Mouse (Mus musculus) ES-E14 (cell line): ENCODE measurements around the gene Kcnab3. TPM values are rescaled to one million over a fixed set of nuclear protein-coding genes. Genes with fewer than 3 reads are reported as not detected.

ENCODE experiments used
- DNase-seq: peaks from one replicate; pipeline ENCODE4 v3.0.0-alpha.2; 2013; ENCODE audit warnings: low read depth, low spot score
- H3K27ac ChIP-seq: 2 replicates; pipeline ENCODE4 v1.5.1; 2012; ENCODE audit warnings: low read depth, mild to moderate bottlenecking, low read length, moderate library complexity, mixed read lengths; ENCODE audit not compliant: poor library complexity, insufficient read depth, severe bottlenecking
- H3K36me3 ChIP-seq: 2 replicates; pipeline ENCODE4 v1.6.1; 2012; ENCODE audit warnings: mild to moderate bottlenecking, low read length, moderate library complexity, mixed read lengths; ENCODE audit not compliant: control insufficient read depth, poor library complexity, insufficient read depth, severe bottlenecking
- H3K4me1 ChIP-seq, 2 experiments: fragments of 150-350 bp in 1 of 2; sonication (generic) in 1 of 2; 2 replicates each; pipeline ENCODE4 v1.6.1; 2012; ENCODE audit warnings: low read length in 2 of 2, mild to moderate bottlenecking in 1 of 2, mixed read lengths in 1 of 2; ENCODE audit not compliant: control insufficient read depth in 2 of 2, insufficient read depth in 2 of 2, poor library complexity in 1 of 2
- H3K4me3 ChIP-seq, 2 experiments: fragments of 150-350 bp in 1 of 2; sonication (generic) in 1 of 2; 2 replicates each; pipeline ENCODE4 v1.5.1; 2012; ENCODE audit warnings: low read length in 2 of 2, low read depth in 1 of 2, mild to moderate bottlenecking in 1 of 2, mixed read lengths in 1 of 2; ENCODE audit not compliant: insufficient read depth in 1 of 2, poor library complexity in 1 of 2, severe bottlenecking in 1 of 2
- H3K9ac ChIP-seq: 2 replicates; pipeline ENCODE4 v1.6.1; 2012; ENCODE audit warnings: low read depth, mild to moderate bottlenecking, low read length, mixed read lengths; ENCODE audit not compliant: poor library complexity, insufficient read depth, severe bottlenecking
- H3K9me3 ChIP-seq: fragments of 150-350 bp; sonication (generic); 2 replicates; pipeline ENCODE4 v1.6.1; 2012; ENCODE audit warnings: low read depth, mild to moderate bottlenecking, low read length; ENCODE audit not compliant: control insufficient read depth, insufficient read depth
- CHD2 ChIP-seq: IDR thresholded peaks from 2 replicates; pipeline ENCODE4 v1.6.1; 2014; ENCODE audit warnings: mild to moderate bottlenecking, low read depth, low read length, inconsistent platforms
- HCFC1 ChIP-seq: IDR thresholded peaks from 2 replicates; pipeline ENCODE4 v1.6.1; 2012; ENCODE audit warnings: low read length, inconsistent platforms, borderline replicate concordance; ENCODE audit not compliant: insufficient read depth
- MAFK ChIP-seq: IDR thresholded peaks from 2 replicates; pipeline ENCODE4 v1.6.1; 2014; ENCODE audit warnings: mild to moderate bottlenecking, low read depth, low read length, inconsistent platforms; ENCODE audit not compliant: insufficient read depth
- ZC3H11A ChIP-seq: IDR thresholded peaks from 2 replicates; pipeline ENCODE4 v1.6.1; 2012; ENCODE audit warnings: low read depth, mild to moderate bottlenecking, inconsistent platforms, low read length, borderline replicate concordance
- ZNF384 ChIP-seq: IDR thresholded peaks from 2 replicates; pipeline ENCODE4 v1.6.1; 2012; ENCODE audit warnings: low read depth, low read length, inconsistent platforms
- in situ Hi-C, 2 experiments: fragments of 600-800 bp; cut with MboI; formaldehyde crosslinking; loops; one replicate each; pipeline ENCODE4 v1.15.1; 2025; ENCODE audit warnings: low sequenced_read_pairs in 2 of 2, inconsistent platforms in 1 of 2; ENCODE audit not compliant: unreplicated experiment in 2 of 2
- total RNA-seq: library from RNA; depleted of rRNA; stranded (reverse); fragments of 300-350 nt; gene quantifications from 2 replicates; pipeline ENCODE4 v1.2.3, GENCODE M21; 2012; rRNA removed

The Kcnab3 gene
- total RNA-seq, 1 experiment = 2.2 TPM

- in situ Hi-C loops = loop anchor here (5.0 to 10.0 kb wide), 2 partner anchors 114 to 117 kb away; no protein-coding TSS in a partner anchor
- Histone ChIP-seq H3K9ac (no peak overlapping the region), H3K36me3 (no peaks in the 10 kb centered on the region), H3K4me1 (no peaks in the 10 kb centered on the region), H3K9me3 (no peaks in the 10 kb centered on the region), H3K4me3 (no peak overlapping the region), H3K27ac (no peak overlapping the region)
- no peak for DNase-seq
- TF ChIP-seq ZC3H11A (no peak), HCFC1 (no peak), ZNF384 (no peak), CHD2 (no peak), MAFK (no peak)
These were observed 55.3 kb downstream of the Kcnab3 start for GRCm38 (mm10) chr11:69381356-69381755.

Other genes with a start within 250 kb of the Kcnab3 start
- gene Vamp2, start 237.8 kb upstream of the Kcnab3 start, total RNA-seq = 7.1 and 9.0 TPM in 2 replicates
- gene Per1, start 231.0 kb upstream of the Kcnab3 start, total RNA-seq = 6.0 and 8.6 TPM in 2 replicates
- not detected in 2 replicates for gene Hes7, start 205.9 kb upstream of the Kcnab3 start, total RNA-seq
- not detected in 2 replicates for gene 9130213A22Rik, start 203.7 kb upstream of the Kcnab3 start, total RNA-seq
- gene Aloxe3, start 200.4 kb upstream of the Kcnab3 start, total RNA-seq = 0.49 and 1.4 TPM in 2 replicates
- gene Alox12b, start 169.3 kb upstream of the Kcnab3 start, total RNA-seq = 0.21 and 0.22 TPM in 2 replicates
- gene Alox8, start 128.4 kb upstream of the Kcnab3 start, total RNA-seq = 0.85 and 1.6 TPM in 2 replicates
- 0.05 and 0.09 TPM in 2 replicates for gene Gucy2e, start 89.2 kb upstream of the Kcnab3 start, total RNA-seq
- 23.0 and 27.4 TPM in 2 replicates for gene Cntrob, start 2.5 kb upstream of the Kcnab3 start, total RNA-seq
- gene Trappc1, start 2.3 kb upstream of the Kcnab3 start, total RNA-seq = 44.1 and 62.2 TPM in 2 replicates
- 1.3 and 1.8 TPM in 2 replicates for gene Rnf227, start 14.2 kb downstream of the Kcnab3 start, total RNA-seq
- 21.6 and 27.0 TPM in 2 replicates for gene Chd3, start 43.1 kb downstream of the Kcnab3 start, total RNA-seq
- gene Naa38, start 69.2 kb downstream of the Kcnab3 start, total RNA-seq = 191 and 202 TPM in 2 replicates
- 18.8 and 29.0 TPM in 2 replicates for gene Cyb5d1, start 69.4 kb downstream of the Kcnab3 start, total RNA-seq
- 23.9 and 43.3 TPM in 2 replicates for gene Tmem88, start 72.0 kb downstream of the Kcnab3 start, total RNA-seq
- gene Kdm6b, start 87.4 kb downstream of the Kcnab3 start, total RNA-seq = 7.9 and 9.4 TPM in 2 replicates
- 0.98 and 2.5 TPM in 2 replicates for gene Dnah2, start 222.9 kb downstream of the Kcnab3 start, total RNA-seq
- 3.1 and 3.2 TPM in 2 replicates for gene Efnb3, start 233.9 kb downstream of the Kcnab3 start, total RNA-seq